Mouse (Mus musculus) left cerebral cortex, adult 2 months (tissue): ENCODE results near the gene Dcp1a. TPM values are rescaled to one million over a fixed set of nuclear protein-coding genes. Genes with fewer than 3 reads are reported as not detected.

Source experiments
- DNase-seq, 2 experiments: peaks; one replicate each; pipeline ENCODE4 v3.0.0; 2021 to 2022; ENCODE audit warnings: low spot score in 2 of 2, mixed read lengths in 1 of 2; ENCODE audit errors: extremely low spot score in 1 of 2
- H3K27ac ChIP-seq: fragments of 200-600 bp; 2 replicates; pipeline ENCODE4 v1.8.1; 2022
- H3K4me3 ChIP-seq: fragments of 200-600 bp; 2 replicates; pipeline ENCODE4 v1.8.1; 2022
- CTCF ChIP-seq: fragments of 200-600 bp; IDR thresholded peaks from 2 replicates; pipeline ENCODE4 v1.8.1; 2022; ENCODE audit warnings: antibody characterized with exemption, mild to moderate bottlenecking, moderate library complexity
- intact Hi-C: fragments of 180-260 bp; cut with DNase I; formaldehyde crosslinking; loops from one replicate; pipeline ENCODE4 v1.15.1; 2025
- total RNA-seq, 2 experiments: library from RNA; stranded (reverse); gene quantifications; 2 replicates each; pipeline ENCODE4 v1.2.3; 2021

Gene Dcp1a
- total RNA-seq, 2 experiments from 2014 or later, result 21.4 to 24.3 TPM

- peak overlapping the region; percentile 95 for H3K27ac ChIP-seq
- intact Hi-C loops, result loop anchor here (2.0 kb wide), 1 partner anchor 23 kb away; no protein-coding TSS in a partner anchor
- H3K4me3 ChIP-seq, result peak overlapping the region; percentile 80
- TF ChIP-seq CTCF, result no peak
- no peak for DNase-seq
Measured at GRCm38 (mm10) chr14:30549777-30550149, 70.4 kb downstream of the Dcp1a start.

- Histone ChIP-seq H3K27ac (no peak overlapping the region), H3K4me3 (peak overlapping the region; percentile 80)
- DNase-seq, result no peak
- no peak for TF ChIP-seq CTCF
- intact Hi-C loops, result no loop called here
Measured at GRCm38 (mm10) chr14:30550232-30551070, 71.1 kb downstream of the Dcp1a start.

GRCm38 (mm10) chr14:30551509-30551908 lies 72.2 kb downstream of the Dcp1a start:
- Histone ChIP-seq H3K4me3 (no peak overlapping the region), H3K27ac (no peak overlapping the region)
- TF ChIP-seq CTCF, result no peak
- DNase-seq, result no peak
- intact Hi-C loops, result no loop called here

DNA sequence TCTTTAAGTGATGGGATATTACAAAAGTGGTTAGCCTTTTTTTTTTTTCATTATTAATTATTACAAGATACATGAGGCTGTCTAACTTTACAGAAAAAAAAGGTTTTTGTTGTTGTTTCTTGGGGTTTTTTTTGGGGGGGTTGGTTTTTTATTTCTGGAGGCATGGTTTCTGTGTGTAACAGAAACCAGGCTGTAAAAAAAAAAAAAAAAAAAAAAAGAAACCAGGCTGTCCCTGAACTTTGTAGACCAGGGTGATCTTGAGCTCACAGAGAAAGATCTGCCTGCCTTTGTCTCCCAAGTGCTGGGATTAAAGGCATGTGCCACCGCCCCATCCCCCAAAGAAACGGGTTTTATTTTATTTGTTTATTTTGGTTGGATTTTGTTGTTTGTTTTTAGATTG lies 72.6 kb downstream of the Dcp1a start:
- TF ChIP-seq CTCF, result no peak
- H3K4me3 ChIP-seq, result no peak overlapping the region
- no peak for DNase-seq
- H3K27ac ChIP-seq, result no peak overlapping the region
- intact Hi-C loops, result no loop called here

GRCm38 (mm10) chr14:30553185-30553584 lies 73.8 kb downstream of the Dcp1a start:
- no peak overlapping the region for H3K4me3 ChIP-seq
- DNase-seq, result no peak
- TF ChIP-seq CTCF, result no peak
- H3K27ac ChIP-seq, result no peak overlapping the region
- intact Hi-C loops, result no loop called here

DNA sequence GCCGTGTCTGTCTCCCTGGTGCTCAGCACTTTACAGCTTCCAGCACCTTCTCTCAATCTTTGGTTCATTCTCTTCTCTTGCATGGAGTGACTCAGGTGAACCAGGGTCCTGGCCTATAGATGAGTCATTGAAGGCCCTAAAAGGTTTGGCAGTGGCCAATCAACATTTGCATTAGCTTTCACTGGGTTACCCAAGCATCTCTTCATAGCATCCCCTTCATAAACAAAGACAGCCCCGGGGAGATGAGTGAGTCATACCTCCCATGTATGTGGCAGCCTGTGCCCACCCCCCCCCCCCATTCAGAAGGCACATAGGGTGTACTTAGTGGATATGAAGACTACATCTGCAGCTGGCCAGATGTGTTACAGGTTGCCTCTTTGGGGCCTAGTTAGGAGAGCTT lies 77.3 kb downstream of the Dcp1a start:
- no peak overlapping the region for H3K4me3 ChIP-seq
- DNase-seq, result no peak
- no peak overlapping the region for H3K27ac ChIP-seq
- intact Hi-C loops, result no loop called here
- no peak for TF ChIP-seq CTCF

DNA sequence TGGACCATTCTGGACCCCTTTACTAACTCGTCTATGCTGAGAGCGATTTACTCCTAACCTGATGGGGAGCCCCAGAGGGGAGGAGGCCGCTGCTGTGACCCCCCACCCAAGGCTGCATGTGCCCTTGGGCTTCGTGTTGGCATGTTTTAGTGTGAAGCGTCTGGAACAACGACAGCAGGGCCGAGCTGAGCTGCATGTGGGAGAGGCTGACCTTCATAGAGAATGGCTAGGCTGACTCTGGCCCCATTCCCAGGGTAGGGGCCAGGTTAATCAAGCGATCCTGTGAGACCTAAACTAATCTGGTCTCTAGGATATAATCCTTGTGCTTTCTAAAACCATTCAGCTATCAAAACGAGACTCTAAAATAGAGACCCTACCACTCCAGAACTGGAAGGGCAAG lies 78.4 kb downstream of the Dcp1a start:
- intact Hi-C loops, result no loop called here
- Histone ChIP-seq H3K27ac (no peak overlapping the region), H3K4me3 (no peak overlapping the region)
- no peak for DNase-seq
- TF ChIP-seq CTCF, result no peak

- Histone ChIP-seq H3K27ac (no peak overlapping the region), H3K4me3 (no peak overlapping the region)
- TF ChIP-seq CTCF, result no peak
- intact Hi-C loops, result no loop called here
- DNase-seq, result no peak
Measured at GRCm38 (mm10) chr14:30559321-30559850, 80.1 kb downstream of the Dcp1a start.

- no peak overlapping the region for H3K4me3 ChIP-seq
- no peak overlapping the region for H3K27ac ChIP-seq
- DNase-seq, result no peak
- intact Hi-C loops, result no loop called here
- TF ChIP-seq CTCF, result no peak
Measured at GRCm38 (mm10) chr14:30560803-30561389, 81.6 kb downstream of the Dcp1a start.

GRCm38 (mm10) chr14:30561470-30562187 lies 82.3 kb downstream of the Dcp1a start:
- DNase-seq, result no peak
- intact Hi-C loops, result no loop called here
- H3K4me3 ChIP-seq, result no peak overlapping the region
- H3K27ac ChIP-seq, result no peak overlapping the region
- no peak for TF ChIP-seq CTCF

DNA sequence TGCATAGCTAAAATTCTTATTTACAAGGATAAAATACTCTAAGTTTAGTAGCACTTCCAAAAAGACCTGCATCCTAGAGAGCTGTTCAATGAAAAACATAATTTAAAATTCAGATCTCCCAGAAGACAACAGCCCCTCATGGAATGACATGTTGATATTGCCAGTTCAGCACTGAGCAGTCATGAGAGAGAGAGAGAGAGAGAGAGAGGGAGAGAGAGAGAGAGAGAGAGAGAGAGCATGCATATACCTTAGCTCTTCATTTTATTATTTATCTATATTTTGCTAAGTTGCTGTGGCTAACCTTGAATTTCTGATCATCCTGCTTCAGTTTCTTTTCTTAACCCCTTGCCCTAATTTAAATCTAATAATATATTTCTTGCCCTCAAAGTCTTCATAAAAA lies 83.0 kb downstream of the Dcp1a start:
- no peak for TF ChIP-seq CTCF
- no peak overlapping the region for H3K4me3 ChIP-seq
- no peak overlapping the region for H3K27ac ChIP-seq
- no peak for DNase-seq
- intact Hi-C loops, result no loop called here

- TF ChIP-seq CTCF, result no peak
- peak; percentile 26 to 52 for DNase-seq
- intact Hi-C loops, result no loop called here
- no peak overlapping the region for H3K27ac ChIP-seq
- no peak overlapping the region for H3K4me3 ChIP-seq
Measured at GRCm38 (mm10) chr14:30564451-30564850, 85.1 kb downstream of the Dcp1a start.
